Mouse (Mus musculus): ENCODE results near the gene Mrln.
A peak's percentile ranks its signal among the peaks of the same experiment; 100 is the strongest.

Gene Mrln

DNA sequence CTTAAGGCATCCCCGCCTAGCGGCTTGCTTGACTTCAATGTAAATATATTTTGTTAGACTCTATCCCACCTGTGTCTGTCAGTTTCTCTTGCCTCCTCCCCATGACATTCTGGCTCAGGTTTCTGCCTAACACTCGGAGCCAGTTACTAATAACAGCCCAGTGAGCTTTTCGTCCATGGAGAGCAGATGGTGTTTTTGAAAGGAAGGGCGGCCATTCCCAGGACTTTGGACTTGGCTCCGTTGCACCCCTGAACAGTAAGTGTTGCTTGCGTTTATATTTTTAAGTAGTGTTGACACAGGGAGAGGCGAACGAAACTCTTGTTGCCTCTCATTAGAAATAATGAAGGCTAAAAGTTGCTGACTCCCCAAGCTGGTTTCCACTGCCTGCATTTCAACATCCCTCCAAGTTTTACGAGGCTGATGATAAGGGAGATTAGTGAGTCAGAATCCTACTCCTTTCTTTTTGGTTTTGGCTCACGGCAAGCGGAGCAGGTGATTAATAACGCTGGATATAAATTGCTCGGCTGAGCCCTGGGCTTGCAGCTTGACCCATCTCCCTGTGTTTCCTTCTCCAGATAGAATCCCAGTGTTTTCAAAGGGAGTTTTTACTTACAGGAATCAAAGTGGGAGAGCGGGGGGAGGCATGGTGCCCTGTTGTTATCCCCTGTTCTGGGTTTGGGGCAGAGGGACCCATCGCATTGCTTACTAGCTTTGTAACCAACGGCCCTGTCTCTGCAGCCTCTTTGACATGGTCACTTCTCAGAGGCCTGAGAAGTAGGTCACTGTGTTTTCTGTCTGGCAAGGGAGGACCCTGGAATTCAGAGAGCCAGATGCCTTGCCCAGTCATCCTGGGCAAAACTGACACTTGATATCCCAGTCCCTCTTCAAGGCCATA, at the start of gene Mrln:
Mrln (plus strand) TSS at position 160 of the 895 bp plus-strand sequence.
- DNase-seq (ENCODE audit: low spot score in 2 of 2), result no peak

DNA sequence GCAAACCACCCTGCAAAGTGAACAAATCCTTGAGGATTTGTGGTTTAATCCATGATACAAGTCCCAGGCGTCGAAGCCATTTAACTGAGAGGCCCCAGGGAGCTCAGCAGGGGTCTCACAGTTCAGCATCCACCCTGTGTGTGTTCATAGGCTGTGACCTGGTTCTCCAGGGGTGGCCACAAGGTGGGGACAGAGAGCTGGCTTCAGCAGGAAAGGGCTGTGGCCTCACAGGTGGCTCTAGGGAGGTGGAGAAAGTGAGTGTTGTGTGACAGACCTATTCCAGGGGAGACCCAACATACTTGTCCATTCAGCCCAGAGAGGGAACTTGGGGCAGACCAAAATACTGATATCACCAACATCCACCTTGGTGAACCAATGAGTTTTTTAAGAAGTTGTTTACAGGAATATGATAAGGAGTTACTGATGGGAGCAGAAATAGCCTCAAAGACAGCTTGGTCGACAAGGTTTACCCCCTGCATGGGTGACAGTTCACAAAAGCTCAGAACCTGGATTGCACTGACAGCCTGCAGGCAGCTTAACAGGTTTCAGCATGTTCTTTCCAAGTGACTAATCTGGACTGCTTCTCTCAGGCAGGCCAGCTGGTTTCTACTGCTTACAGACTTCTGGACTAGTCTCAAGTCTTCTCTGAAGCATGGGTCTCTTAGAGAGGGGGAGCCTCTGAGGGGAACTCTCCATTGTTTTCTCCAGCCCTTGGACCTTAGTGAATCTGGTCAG, 47.9 kb upstream of the Mrln start:
- peak; percentile 36 to 38 for DNase-seq (ENCODE audit: low spot score in 2 of 2)

DNA sequence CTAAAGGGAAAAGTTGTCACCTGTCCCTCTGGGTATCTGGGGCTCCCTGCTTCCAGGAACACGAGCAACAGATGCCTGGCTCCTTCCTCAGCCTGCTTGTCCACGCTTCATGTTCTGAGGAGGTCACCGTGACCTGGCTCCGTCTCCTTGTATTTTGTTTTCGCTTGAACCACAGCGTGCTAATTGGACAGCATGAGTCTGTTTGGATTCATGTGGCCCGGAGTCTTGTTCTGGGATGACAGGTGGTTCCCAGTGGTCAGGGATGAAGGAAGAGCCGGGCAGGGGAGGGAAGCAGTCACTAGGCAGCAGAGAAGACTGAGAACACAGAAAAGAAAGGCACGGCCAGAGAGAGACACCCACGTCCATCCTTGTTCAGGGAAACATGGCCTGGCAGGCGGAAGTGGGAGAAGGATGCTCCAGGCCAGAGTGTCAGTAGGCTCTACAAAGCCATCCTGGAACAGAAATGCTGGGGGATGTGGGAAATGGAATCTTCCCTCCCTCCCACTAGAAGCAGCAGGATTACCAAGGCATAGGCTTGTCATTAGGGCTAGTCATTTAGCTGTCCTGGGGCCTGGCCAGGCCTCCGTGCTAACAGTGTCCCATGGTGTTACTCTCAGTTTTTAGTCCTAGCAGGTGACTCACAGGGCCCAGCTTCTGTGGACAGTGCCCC, 44.7 kb upstream of the Mrln start:
- no peak for DNase-seq (ENCODE audit: low spot score in 2 of 2)

DNA sequence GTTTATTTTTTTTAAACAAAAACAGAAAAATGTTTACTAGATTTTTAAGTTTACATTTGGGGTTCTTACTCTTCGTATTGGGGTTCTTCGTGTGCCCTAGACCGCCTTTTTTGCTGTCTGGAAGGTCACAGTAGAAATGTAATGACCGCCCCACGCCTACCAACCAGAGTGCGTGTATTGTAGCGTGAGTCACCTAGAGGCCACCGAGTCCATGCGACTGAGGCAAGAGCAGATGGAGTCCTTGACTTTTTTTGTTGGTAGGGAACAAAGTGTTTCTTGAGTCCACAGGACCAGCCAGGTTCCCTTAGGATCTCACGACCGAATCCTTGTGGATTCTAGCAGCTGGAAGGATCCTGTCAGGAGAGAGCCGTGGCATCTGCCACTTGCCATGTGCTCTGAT, 43.7 kb upstream of the Mrln start:
- DNase-seq (ENCODE audit: low spot score in 2 of 2), result no peak

DNA sequence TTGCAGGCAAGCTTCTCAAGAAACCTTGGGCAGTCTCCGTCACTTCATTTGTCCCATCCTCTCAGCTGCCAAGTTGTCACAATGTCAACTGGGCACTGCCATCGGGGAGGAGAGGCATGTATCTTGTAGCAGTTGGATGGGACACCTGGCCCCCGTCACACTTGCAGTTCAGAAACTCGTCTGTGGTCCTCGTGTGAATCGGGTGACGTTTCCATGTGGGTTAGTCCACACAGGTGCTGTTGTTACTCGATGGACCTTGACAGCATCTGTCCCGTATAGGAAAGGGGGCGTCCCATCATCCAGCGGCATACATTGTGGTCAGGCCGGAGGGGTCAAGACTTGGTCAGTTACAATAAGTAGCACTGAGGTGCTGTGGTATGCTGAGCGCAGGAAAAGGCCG, 43.0 kb upstream of the Mrln start:
- no peak for DNase-seq (ENCODE audit: low spot score in 2 of 2)

DNA sequence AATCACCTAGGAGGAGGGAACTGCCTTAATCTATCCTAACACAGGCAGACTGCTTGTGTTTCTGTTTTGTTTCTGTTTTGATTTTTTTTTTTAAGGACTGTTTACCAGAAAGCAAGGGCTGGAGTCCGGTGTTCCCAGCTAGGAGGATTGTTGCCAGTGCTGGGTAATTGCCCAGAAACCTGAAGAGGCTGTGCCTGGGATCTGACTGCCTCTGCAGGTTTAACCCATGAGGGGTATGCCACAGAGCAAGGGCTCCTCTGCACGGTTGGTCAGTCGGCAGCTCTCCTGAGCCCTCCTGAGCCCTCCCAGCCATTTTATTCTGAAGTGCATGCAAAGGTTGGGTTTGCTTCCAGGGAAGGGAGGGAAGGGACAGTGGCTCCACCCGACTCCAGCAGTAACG, 40.8 kb upstream of the Mrln start:
- DNase-seq (ENCODE audit: low spot score in 2 of 2), result no peak

DNA sequence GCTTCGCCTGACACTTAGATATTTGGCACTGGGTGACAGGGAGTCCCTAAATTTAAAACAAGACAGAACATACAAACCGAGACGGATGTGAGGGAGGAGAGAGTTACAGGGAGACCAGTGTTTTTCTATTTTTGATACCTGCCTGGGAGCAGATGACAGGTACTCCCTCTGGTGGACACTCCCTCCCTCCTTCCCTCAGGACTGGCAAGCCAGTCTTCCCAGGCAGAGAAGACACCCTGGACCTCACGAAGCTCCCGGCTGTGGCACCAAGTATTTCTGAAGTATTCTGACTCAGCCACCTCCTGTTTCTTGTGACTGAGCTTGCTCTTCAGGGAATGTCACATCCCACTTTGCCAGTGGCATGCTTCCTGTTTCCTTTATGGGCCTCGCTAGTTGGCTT, 38.6 kb upstream of the Mrln start:
- DNase-seq (ENCODE audit: low spot score in 2 of 2), result no peak

DNA sequence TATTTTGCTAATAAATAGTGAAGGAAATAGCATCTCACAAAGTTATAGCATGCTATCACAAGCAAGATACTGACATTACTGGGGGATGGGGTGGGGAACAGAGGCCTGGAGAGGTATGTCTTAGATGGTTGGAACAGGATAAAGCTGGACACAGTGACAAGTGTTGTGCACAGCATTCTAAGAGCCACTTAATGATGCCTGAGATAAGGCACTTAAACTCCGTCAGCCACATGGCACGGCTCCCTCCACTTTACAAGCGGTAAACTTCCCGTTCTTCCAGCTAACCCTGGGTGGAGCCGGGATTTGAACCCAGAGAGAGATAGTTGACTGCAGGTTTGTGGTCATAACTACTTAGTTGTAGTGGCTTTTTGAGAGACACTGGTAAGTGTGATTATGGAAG, 38.0 kb upstream of the Mrln start:
- DNase-seq (ENCODE audit: low spot score in 2 of 2), result no peak

DNA sequence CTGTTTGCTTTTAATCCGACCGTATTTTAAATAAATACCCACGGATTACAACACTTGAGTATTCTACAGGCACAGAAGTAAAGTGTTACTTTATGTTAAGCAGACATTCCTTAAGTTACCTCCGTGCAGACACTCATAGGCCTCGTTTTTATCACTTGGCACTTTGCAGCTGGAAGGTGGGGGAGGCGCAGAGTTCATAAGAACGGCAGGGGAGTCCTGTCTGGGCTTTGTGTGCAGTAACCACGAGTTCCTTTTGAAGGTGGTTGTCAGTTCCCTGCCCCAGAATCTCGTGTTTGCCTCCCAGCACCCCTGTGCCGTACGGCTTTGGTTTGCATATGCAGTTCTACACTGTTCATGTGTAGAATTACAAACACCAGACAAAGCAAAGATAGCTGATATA, 36.8 kb upstream of the Mrln start:
- no peak for DNase-seq (ENCODE audit: low spot score in 2 of 2)

DNA sequence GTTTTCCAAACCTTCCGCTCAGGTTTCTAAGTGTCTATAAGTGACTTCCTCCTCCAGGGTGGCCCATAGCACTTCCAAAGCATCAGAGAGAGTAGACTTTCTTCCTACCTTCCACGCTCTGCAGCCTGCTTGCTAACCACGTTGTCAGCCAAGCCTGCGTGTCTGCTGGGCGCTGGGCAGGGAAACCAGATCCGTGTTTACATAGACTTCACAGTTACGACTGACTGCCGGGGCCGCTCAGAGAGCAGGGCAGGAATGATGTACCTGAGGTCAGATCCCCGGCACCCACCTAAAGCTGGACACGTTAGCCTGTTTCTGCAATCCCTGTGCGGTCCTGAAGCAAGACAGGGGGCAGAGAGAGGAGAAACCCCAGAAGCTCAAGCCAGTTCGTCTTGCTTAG, 36.1 kb upstream of the Mrln start:
- no peak for DNase-seq (ENCODE audit: low spot score in 2 of 2)

DNA sequence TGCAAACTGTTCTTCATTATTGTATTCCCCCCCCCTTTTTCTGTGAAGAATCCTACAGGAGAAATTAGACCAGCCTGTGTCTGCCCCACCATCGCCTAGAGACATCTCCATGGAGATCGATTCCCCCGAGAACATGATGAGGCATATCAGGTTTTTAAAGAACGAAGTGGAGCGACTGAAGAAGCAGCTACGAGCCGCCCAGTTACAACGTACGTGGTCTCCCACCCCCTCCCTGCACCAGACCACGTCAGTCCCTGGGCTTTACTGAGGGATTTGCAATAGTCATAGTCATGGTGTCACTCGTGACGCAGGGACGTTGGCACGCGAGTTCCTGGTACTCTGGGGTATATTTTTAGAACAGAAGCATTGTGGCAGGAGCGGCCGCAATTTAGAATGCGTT, 35.4 kb upstream of the Mrln start:
- no peak for DNase-seq (ENCODE audit: low spot score in 2 of 2)

DNA sequence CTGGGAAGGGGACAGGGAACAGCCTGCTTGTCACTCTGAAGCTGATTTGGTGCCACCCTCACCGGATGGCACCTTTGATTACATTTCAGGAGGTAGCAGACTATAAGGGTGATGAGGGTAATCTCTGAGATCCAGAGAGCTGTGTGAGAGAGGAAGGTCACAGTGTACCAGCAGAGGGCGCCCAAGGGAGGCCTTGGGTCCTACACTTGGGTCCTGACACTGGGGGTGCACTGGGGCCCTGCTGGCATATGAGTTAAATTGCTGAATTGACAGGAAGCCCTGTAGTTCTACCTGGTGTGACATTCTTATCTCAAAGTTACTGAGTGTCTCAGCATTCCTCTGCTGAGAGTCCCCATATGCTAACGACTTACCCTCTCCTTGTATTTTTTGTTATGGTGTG, 31.1 kb upstream of the Mrln start:
- DNase-seq (ENCODE audit: low spot score in 2 of 2), result peak; percentile 41 to 42

DNA sequence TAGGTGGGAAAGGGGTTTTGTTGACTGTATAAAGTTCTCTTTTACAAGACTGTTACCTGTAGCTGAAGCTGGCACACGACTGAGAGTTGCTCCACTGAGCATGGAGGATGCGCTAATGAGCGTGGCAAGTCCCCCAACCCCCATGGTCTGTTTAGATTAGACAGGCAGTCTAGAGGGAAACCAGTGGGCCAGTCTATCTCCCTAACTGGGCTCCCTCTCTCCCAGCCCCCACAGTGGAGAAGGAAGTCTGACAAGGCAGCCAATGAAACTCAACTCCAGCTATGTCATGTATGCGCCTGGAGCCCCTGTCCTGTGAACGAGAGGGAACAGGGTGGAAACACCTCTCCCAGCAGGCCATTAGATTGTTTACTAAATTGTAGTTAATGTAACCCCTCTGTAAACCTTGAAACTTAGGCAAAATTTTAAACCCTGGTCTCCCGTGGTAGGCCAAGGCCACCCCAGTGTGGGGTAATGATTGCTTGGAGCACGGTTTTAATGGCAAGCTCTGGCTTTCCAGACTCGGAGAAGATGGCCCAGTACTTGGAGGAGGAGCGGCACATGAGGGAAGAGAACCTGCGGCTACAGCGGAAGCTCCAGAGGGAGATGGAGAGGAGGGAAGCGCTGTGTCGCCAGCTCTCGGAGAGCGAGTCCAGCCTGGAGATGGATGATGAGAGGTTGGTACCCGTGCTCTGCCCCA, 29.8 kb upstream of the Mrln start:
- no peak for DNase-seq (ENCODE audit: low spot score in 2 of 2)

DNA sequence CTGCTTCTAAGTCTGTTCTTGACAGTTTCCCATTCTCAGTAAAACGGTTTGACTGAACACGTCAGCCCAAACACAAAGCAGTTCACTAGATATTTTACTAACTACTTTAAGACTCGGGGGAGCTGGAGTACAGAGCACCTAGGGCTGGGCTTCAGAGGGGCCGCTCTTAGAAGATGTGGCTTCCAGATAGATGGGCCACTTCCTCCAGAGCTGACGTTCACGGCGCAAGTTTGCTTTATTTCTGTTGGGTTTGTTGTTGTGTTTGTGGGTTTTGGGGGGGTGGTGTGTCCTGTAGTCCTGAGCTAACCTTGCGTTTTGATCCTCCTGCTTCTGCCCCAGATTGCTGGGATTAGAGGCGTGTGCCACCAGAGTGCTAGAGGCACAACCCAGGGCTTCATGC, 23.7 kb upstream of the Mrln start:
- DNase-seq (ENCODE audit: low spot score in 2 of 2), result no peak

DNA sequence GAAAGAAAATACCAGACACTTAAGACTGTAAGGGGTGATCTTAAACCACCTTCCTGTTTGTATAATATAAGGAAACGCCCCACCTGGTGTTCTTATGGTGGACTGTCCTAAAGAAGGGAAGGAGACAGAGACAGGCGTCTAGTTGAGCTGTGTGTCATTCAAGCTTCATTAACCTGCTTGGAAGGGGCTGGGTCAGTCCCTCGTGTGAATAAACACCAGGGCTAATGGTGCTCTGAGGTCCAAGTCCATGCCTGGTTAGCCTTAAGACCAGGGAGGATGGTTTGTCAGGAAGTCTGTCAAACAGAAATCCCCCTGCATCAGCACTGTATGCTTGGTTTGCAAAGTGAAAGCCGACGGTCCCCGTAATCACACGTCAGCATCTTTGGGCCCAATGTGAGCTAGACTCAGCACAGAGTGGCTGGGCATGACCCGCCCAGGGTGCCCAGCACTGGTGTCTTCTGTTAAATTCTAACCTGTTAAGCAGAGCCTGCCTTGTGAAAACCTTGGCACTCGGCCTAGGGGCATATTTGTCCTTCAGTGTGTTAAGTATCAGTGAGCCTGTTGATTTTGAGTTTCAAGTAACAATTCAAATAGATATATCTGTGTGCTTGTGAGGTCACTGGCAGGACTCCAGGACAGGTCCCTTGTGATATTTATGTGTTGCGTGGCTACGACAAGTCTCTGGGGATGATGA, 23.0 kb upstream of the Mrln start:
- no peak for DNase-seq (ENCODE audit: low spot score in 2 of 2)

DNA sequence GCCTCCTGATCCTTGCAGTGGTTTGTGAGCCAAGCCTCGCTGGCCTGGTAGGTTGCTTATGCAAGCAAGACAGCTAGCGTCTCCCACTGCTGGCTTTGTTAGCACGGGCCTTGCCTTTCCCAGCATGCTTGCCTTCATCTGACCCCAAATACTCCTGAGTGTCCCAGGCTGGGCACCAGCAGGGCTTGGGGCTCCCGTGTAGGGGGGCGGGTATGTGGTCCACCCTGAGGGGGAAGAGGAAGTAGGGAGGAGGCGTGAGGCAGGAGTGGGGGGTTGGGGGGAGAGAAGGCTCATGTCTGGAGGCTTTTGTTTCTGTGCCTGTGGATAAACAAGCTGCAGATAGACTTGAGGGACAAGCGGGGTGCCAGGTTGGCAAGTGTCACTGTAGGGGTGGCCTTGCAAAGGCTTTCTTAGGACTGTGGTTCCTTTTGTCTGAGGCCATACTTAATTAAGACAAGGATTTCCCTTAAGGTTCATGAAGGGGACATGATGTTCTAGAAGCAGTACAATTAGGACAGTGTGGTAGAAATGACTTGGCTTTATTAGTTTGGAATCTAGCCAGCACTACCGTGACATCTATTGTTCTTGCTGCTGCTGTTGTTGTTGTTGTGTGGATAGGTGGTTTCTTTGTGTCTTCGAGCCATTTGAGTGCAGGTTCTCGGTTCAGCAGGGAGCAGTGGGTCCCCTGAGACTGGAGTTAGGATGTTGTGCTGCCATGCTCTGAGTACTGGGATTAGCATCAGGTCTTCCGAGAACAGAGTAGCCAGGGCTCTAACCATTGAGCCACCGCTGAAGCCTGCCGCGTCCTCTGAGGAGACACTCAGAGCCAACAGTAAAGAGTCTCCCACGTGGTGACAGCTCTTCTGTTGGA, 21.0 kb upstream of the Mrln start:
- DNase-seq (ENCODE audit: low spot score in 2 of 2), result no peak

DNA sequence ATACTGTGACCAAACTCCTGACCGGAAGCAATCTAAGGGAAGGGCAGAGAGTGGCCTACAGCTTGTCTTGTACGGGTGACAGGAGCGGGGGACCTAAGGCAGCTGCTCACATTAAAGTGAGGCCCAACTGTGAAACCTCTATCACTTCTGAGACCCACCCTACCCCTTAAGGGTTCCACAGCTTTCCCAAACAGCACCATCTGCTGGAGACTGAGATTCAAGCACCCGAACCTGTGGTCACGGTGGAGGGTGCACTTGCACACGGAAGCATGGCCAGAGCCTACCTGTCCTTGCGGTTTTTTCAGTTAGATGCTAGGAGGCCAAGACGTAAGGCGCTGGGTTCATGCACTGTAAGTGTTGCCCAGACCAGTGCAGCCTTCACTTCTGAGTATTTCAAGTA, 18.3 kb upstream of the Mrln start:
- no peak for DNase-seq (ENCODE audit: low spot score in 2 of 2)

DNA sequence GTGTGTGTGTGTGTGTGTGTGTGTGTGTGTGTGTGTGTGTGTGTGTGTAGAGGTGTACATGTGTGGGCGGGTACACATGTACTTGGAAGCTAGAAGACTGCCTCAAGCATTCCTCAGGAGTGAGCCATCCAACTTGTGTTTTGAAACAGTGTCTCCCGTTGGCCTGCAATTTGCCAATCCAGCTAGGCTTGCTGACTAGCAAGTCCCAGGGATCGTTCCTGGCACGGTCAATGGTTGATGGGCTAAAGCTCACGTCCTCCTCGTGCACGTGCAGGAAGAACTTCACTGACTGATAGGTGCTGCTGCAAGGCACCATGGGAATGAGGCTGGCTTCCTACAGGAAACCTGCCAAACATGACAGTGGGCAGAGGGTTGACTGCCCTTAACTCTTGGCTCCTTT, 17.9 kb upstream of the Mrln start:
- no peak for DNase-seq (ENCODE audit: low spot score in 2 of 2)

DNA sequence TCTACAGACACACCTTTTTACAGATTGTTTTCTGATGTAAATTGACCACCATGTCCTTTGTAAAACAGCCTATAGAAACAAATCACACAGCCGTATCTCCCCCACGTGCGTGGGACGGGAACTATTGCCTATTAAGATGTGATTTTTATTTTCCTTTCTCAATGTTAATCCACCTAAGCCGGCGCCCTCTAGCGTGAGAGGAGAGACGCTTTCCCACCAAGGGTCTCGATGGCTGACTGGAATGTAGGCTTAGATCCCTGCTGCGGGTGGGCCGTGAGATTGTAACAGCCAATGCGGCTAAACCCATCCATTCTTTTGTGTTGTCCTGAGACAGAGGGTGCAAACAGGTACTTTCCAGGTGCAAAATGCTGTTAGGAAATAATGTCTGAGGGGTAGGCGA, 14.6 kb upstream of the Mrln start:
- no peak for DNase-seq (ENCODE audit: low spot score in 2 of 2)

DNA sequence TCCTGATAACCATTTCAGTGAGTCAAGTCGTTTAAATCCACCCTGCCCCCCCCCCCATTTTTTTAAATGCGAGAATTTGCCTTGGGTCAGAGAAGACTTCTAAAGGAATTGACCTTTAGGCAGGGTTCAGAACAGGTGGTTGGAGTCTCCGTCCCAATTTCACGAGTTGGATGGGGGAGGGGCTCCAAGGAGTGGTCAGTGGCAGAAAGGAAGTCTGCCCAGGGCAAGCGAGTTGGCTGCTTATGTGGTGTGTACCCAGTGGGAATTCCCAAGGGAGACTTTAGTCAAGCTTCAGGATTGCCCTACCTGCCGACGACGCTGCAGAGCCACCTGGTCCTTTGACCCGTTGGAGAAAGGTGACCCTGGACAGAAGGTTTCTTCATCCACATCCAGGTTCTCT, 10.2 kb upstream of the Mrln start:
- DNase-seq (ENCODE audit: low spot score in 2 of 2), result no peak

DNA sequence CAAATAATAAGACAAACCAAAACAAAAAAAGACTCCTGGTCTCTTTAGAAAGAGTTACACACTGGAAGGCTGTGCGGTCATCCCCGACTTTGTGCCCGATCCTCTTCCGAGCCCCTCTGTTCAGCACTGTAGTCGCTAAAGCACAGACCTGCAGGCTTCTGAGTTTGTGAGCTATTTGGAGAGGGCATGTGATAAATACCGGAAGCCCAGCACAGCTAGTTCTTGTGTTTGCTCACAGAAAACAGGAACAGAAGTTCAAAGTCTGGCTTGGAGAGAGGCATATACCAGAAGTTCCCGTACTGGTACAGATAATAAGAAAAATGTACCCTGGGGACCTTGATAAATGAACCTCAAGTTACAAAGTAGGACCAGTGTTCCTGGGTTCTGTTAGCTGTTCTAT, 9.2 kb upstream of the Mrln start:
- peak; percentile 42 to 50 for DNase-seq (ENCODE audit: low spot score in 2 of 2)
